Mouse (Mus musculus) inflammation-experienced regulatory T-cells, adult 6 months (primary cell): ENCODE data around the gene Esp4. TPM values are rescaled to one million over a fixed set of nuclear protein-coding genes. Genes with fewer than 3 reads are reported as not detected.
"Not testable (repeated sequence)": the region's sequence is repeated elsewhere in the genome, so short reads cannot be mapped to it uniquely, and the experiment has no call there.

ENCODE experiments used
- ATAC-seq: one replicate; pipeline ENCODE4 v1.8.0; 2017
- polyA plus RNA-seq, 3 experiments: library from polyadenylated mRNA; unstranded; fragments of 100-300 nt; shearing (Covaris generic); gene quantifications; one replicate each; pipeline ENCODE4 v1.2.1; 2017

The Esp4 gene
- not detected for polyA plus RNA-seq

GRCm38 (mm10) chr17:40598294-40598693 is at the start of gene Esp4:
Gene Esp4 (plus strand): TSS chr17:40598594.
- ATAC-seq, result no peak

- ATAC-seq, result no peak
Observed at GRCm38 (mm10) chr17:40553470-40553869, 44.9 kb upstream of the Esp4 start.

DNA sequence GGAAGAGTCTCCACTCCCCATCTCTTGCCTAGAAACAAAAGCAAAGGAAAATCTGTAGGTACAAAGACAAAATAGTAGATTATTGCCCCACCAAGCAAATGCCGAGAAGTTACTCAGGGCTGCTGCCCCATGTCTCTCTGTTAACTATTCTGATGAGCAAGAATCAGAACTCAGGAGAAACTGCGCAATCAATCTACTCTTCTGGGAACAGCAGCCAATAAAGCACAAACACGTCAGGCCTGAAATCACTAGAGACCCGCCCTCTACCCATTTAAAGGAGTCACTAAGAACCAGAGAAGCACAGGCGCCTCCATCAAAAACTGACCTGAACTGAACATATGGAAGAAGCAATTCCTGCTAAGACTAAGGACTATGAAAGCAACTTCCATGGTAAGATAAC is 37.2 kb upstream of the Esp4 start, which contains the start of gene Esp6:
Esp6 (plus strand) TSS at position 301 of the 400 bp plus-strand sequence.
- no peak for ATAC-seq

DNA sequence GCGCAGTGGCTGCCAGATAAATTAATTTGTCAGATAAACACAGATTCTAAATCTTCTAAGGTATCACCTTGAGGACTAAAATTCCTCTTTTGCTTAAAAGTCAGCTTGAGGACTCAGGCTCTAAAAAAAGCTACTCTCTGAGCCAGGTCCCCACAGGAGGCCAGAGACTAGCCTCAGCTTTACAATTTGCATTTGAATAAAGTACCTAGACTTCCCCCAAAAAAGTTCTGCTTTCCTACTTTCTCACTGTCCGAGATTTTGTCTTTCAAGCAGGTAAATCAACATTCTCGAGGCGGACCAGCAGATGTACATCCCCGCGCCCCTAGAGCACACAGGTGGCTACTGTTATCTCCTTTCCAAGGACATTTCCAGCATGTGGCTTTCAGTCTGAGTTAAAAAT is 14.5 kb upstream of the Esp4 start:
- ATAC-seq, result not testable (repeated sequence)

DNA sequence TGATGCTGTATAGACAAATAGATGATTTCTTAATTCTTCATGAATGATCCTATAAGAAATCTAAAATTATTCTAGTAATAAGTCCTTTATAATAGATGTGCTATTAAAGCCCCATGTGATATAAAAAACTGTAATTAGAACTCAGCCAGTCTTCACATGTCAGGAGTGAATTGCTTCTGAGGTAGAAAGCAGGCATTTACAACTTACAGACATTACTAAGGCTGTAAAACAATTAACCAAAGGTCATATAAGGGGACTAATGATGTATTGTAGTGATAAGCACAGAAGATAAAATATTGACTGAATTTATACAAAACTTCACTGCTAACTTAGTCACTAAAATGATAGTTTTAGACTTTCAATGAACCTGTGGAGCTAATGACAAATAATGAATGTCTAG is 7.1 kb upstream of the Esp4 start:
- ATAC-seq, result no peak

- not testable (repeated sequence) for ATAC-seq
Observed at GRCm38 (mm10) chr17:40631775-40632174, 33.4 kb downstream of the Esp4 start, which contains the start of gene Esp3. Gene Esp3 (plus strand): TSS chr17:40632075.

Other genes starting within 250 kb of the Esp4 start
- gene Esp8, start 78.6 kb upstream of the Esp4 start, polyA plus RNA-seq, result not detected
- gene Esp6, start 37.1 kb upstream of the Esp4 start, polyA plus RNA-seq, result not detected
- not detected for gene Esp3, start 33.5 kb downstream of the Esp4 start, polyA plus RNA-seq
- gene Esp1, start 128.5 kb downstream of the Esp4 start, polyA plus RNA-seq, result not detected
- gene Crisp2, start 208.4 kb downstream of the Esp4 start, polyA plus RNA-seq, result not detected
- gene Rhag, start 212.5 kb downstream of the Esp4 start, polyA plus RNA-seq, result not detected